Mouse (Mus musculus) lung, embryonic 16.5 days (tissue): ENCODE data around the gene Zbtb17. TPM values are rescaled to one million over a fixed set of nuclear protein-coding genes. Genes with fewer than 3 reads are reported as not detected.

Experiments
- ATAC-seq: fragments of 200-750 bp; cut with Nextera tagmentation; 2 replicates; pipeline ENCODE4 v1.8.0; 2017; ENCODE audit warnings: low read depth, mild to moderate bottlenecking, moderate library complexity
- H3K27ac ChIP-seq: fragments of 300-500 bp; sonication (generic); 2 replicates; pipeline ENCODE4 v1.5.1; 2014; ENCODE audit warnings: mild to moderate bottlenecking, control low read depth, low read length
- H3K27me3 ChIP-seq: fragments of 300-500 bp; sonication (generic); 2 replicates; pipeline ENCODE4 v1.6.1; 2014; ENCODE audit warnings: low read depth, low read length, mixed read lengths; ENCODE audit not compliant: control insufficient read depth, insufficient read depth
- H3K36me3 ChIP-seq: fragments of 300-500 bp; sonication (generic); 2 replicates; pipeline ENCODE4 v1.6.1; 2014; ENCODE audit warnings: low read length; ENCODE audit not compliant: control insufficient read depth, insufficient read depth
- H3K4me1 ChIP-seq: fragments of 300-500 bp; sonication (generic); replicated peaks from 2 replicates; pipeline ENCODE4 v1.6.1; 2014; ENCODE audit warnings: low read length, mixed read lengths; ENCODE audit not compliant: control insufficient read depth, insufficient read depth
- H3K4me2 ChIP-seq: fragments of 300-500 bp; sonication (generic); 2 replicates; pipeline ENCODE4 v1.6.1; 2014; ENCODE audit warnings: low read depth, low read length, control low read depth
- H3K4me3 ChIP-seq: fragments of 300-500 bp; sonication (generic); 2 replicates; pipeline ENCODE4 v1.5.1; 2014; ENCODE audit warnings: mild to moderate bottlenecking, low read length, control low read depth
- H3K9ac ChIP-seq: fragments of 300-500 bp; sonication (generic); 2 replicates; pipeline ENCODE4 v1.6.1; 2014; ENCODE audit warnings: low read length, control low read depth
- H3K9me3 ChIP-seq: fragments of 300-500 bp; sonication (generic); 2 replicates; pipeline ENCODE4 v1.6.1; 2016; ENCODE audit warnings: low read length; ENCODE audit not compliant: control insufficient read depth
- WGBS: fragments of 180-500 bp; shearing (Covaris S2); extraction: QIAGEN DNeasy Blood & Tissue Kit; methylation state at CpG from one replicate; pipeline ENCODE4 v1.1.7; 2014; 5-methylcytosine and 5-hydroxymethylcytosine counted together
- polyA plus RNA-seq: library from polyadenylated mRNA; unstranded; fragments of >200 nt; fragmentation: Nextera tagmentation; extraction: Ambion mirVana; gene quantifications from 2 replicates; pipeline ENCODE4 v1.2.1, GENCODE M21; 2015

Gene Zbtb17
- polyA plus RNA-seq, 1 experiment from 2014 or later: 30.6 TPM

DNA sequence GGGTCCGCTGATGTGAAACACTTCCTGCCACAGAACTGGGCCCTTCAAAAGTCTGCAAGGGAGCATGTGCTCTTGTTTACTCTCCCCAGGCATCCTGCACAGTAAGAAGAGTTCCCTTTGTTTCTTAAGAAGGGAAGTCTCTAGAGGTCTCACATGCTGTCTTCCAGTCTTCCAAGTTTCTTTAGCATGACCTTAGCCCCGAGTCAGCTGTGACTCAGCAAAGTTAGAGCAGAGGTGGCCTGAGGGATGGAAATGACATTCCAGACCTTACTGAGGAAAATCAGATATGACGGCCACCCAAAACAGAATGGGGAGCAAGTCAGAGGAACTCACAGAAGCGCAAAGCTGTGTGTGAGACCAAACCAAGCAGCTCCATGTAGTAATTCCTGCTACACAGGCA lies 56.2 kb downstream of the Zbtb17 start:
- H3K4me1 ChIP-seq: peaks cover 5% of the 10 kb centered on the region
- ATAC-seq: no peak
- H3K9me3 ChIP-seq: no peaks in the 10 kb centered on the region
- WGBS: 55% methylated on average over 4 of the region's 4 CpGs
- no peaks in the 10 kb centered on the region for H3K36me3 ChIP-seq
- H3K4me2 ChIP-seq: no peak overlapping the region
- no peak overlapping the region for H3K4me3 ChIP-seq
- no peaks in the 10 kb centered on the region for H3K27me3 ChIP-seq
- no peak overlapping the region; the same call in 1 of the 2 replicates for H3K27ac ChIP-seq
- no peak overlapping the region for H3K9ac ChIP-seq

DNA sequence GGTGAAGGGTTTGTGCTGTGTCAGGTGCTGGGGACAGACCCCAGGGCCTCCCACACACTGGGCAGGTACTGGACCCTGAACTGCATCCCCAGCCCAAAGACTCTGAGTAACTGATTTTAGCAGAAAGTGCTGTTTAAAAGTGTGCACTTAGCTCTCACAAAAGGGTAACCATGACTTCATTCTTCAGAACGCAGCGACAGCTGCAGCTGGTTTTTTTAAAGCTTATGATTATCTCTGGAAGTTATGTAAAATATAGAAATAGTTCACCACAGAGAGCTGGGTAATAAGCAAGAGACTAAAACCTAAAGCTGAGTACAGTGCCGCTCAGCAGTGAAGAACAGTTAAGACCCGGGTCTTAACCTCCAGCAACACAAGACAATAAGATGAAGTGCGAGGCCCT lies 56.6 kb downstream of the Zbtb17 start:
- H3K9ac ChIP-seq: no peak overlapping the region
- H3K27me3 ChIP-seq: no peaks in the 10 kb centered on the region
- H3K4me1 ChIP-seq: peaks cover 5% of the 10 kb centered on the region
- H3K4me2 ChIP-seq: no peak overlapping the region
- WGBS: 69% methylated on average over 5 of the region's 5 CpGs
- ATAC-seq: no peak
- no peak overlapping the region for H3K4me3 ChIP-seq
- no peak overlapping the region for H3K27ac ChIP-seq
- no peaks in the 10 kb centered on the region for H3K9me3 ChIP-seq
- H3K36me3 ChIP-seq: no peaks in the 10 kb centered on the region

DNA sequence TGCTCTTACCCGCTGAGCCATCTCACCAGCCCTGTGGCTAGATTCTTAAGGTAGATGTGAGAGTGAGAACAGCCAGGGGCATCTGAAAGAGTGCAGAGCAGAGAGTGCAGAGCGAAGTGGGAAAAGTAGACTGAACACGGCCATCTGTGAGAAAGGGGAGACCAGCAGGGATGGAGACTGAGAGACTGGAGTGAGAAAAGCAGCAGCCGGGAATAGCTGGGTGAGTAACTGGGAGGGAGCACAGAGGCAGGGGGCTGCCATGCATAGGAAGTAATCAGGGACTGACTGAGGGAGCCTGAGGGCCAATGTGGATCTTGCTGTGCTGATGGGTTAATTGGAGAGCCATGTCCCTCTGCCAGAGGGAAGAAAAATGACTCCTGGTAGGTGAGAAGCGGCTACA lies 58.3 kb downstream of the Zbtb17 start:
- Histone ChIP-seq H3K4me2 (no peak overlapping the region), H3K4me3 (no peak overlapping the region), H3K27me3 (no peaks in the 10 kb centered on the region), H3K36me3 (no peaks in the 10 kb centered on the region), H3K27ac (no peak overlapping the region), H3K4me1 (peaks cover 16% of the 10 kb centered on the region), H3K9me3 (no peaks in the 10 kb centered on the region), H3K9ac (no peak overlapping the region)
- ATAC-seq: no peak
- WGBS: 71% methylated on average over 5 of the region's 5 CpGs

DNA sequence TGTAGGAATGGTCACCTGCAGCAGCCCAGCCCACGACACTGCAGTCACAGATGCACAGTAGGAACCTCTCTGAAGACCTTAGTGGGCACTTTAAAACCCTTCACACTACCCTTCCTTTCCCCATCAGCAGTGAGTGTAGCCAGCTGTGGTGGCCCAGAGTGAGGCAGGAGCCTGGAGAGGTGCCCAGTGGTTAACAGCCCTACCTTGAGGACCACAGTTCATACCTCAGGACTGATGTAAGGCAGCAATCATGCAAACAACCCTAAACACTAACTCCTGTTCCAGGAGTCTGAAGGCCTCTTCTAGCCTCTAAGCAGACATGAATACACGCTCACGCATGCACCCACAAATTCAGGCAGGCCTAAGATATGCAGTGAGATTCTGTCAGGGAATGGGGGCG lies 60.0 kb downstream of the Zbtb17 start:
- ATAC-seq: no peak
- H3K36me3 ChIP-seq: no peaks in the 10 kb centered on the region
- H3K4me1 ChIP-seq: peaks cover 23% of the 10 kb centered on the region
- H3K9ac ChIP-seq: no peak overlapping the region
- no peaks in the 10 kb centered on the region for H3K27me3 ChIP-seq
- H3K4me2 ChIP-seq: no peak overlapping the region
- H3K9me3 ChIP-seq: no peaks in the 10 kb centered on the region
- H3K4me3 ChIP-seq: no peak overlapping the region
- 89% methylated on average over 4 of the region's 4 CpGs for WGBS
- H3K27ac ChIP-seq: no peak overlapping the region

DNA sequence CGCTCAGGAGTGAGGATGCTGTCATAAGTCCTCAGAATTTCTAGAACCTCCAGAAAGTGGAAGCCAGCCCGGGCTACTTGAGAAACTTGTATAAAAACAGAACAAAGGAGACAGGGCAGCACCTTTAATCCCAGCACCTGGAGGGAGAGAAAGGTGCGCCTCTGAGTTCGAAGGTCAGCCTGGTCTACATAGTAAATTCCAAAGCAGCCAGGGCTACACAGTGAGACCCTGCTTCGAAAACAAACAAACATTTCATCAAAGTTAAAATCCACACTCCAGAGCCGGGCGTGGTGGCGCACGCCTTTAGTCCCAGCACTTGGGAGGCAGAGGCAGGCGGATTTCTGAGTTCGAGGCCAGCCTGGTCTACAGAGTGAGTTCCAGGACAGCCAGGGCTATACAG lies 61.4 kb downstream of the Zbtb17 start:
- Histone ChIP-seq H3K4me1 (peaks cover 28% of the 10 kb centered on the region), H3K4me3 (no peak overlapping the region), H3K27me3 (no peaks in the 10 kb centered on the region), H3K9me3 (no peaks in the 10 kb centered on the region), H3K9ac (no peak overlapping the region), H3K4me2 (no peak overlapping the region), H3K27ac (peak overlapping the region; percentile 76; the same call in 1 of the 2 replicates), H3K36me3 (no peaks in the 10 kb centered on the region)
- 89% methylated on average over 11 of the region's 11 CpGs for WGBS
- no peak for ATAC-seq

DNA sequence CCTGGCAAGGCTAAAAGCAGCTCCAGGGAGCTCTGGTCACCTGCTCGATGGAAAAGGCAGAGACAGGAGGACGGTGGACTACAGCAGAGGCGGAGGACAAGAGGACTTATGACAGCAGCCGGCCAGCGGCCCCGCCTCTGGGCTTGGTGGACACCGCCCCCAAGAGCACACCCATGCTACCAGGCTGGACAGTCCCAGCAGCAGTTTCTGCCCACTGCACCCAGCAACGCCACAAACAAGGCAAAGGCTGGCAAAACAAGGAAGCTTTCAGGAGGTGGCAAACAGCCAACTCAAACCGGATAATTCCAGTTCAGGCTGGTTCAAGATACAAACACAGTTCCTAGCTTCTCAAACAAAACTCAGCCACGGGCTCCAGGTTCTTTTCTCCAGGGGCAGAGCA lies 61.9 kb downstream of the Zbtb17 start:
- Histone ChIP-seq H3K27me3 (no peaks in the 10 kb centered on the region), H3K9me3 (no peaks in the 10 kb centered on the region), H3K36me3 (no peaks in the 10 kb centered on the region), H3K9ac (peak overlapping the region; percentile 28; the same call in 1 of the 2 replicates), H3K27ac (peak overlapping the region; percentile 76), H3K4me3 (no peak overlapping the region), H3K4me2 (peak overlapping the region; percentile 35), H3K4me1 (peaks cover 26% of the 10 kb centered on the region)
- 29% methylated on average over 10 of the region's 10 CpGs for WGBS
- peak; percentile 83 for ATAC-seq

DNA sequence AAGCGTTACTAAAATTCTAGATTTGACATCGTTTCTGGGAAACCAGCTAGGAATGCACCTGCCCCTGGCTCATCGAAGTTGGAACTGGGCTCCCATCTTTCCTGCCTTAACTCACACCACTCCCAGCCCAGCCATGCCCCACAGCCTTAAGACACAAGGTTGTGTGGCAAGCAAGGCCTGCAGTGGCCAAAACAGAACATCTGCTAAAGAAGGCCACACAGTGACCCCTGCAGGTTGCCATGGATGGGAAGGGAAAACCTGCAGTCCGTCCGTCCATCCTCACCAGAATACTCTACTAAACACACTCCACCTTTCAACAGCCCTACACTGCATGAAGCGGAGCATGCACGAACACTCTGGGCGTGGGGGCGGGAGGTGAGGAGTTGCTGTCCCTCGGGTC lies 62.4 kb downstream of the Zbtb17 start:
- peak overlapping the region; percentile 76 for H3K27ac ChIP-seq
- 68% methylated on average over 10 of the region's 10 CpGs for WGBS
- no peak overlapping the region for H3K4me3 ChIP-seq
- H3K4me1 ChIP-seq: peaks cover 26% of the 10 kb centered on the region
- H3K27me3 ChIP-seq: no peaks in the 10 kb centered on the region
- H3K9ac ChIP-seq: peak overlapping the region; percentile 28; the same call in 1 of the 2 replicates
- ATAC-seq: peak; percentile 44
- H3K9me3 ChIP-seq: no peaks in the 10 kb centered on the region
- H3K36me3 ChIP-seq: no peaks in the 10 kb centered on the region
- peak overlapping the region; percentile 35 for H3K4me2 ChIP-seq

DNA sequence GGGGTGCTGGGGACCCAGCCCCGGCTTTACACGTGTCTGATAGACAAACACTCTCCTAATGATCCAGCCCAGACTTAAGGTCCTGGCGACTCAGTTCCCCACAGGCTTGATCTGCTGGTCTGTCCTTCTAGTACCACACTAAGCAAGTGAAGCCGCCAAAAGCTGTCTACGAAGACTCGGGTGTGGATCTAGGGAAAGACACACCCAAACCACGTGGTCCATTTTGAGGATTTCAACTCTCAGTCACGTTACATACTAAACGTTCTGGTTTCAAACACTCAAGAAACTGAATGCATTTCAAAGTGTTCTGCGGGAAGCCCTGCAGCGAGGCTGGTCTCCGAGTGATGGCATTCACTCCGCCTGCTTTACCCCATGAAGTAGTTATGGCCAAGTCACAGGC lies 66.0 kb downstream of the Zbtb17 start:
- H3K36me3 ChIP-seq: no peaks in the 10 kb centered on the region
- ATAC-seq: no peak
- no peak overlapping the region for H3K4me2 ChIP-seq
- WGBS: 69% methylated on average over 13 of the region's 13 CpGs
- H3K27me3 ChIP-seq: no peaks in the 10 kb centered on the region
- H3K4me3 ChIP-seq: no peak overlapping the region
- no peak overlapping the region for H3K9ac ChIP-seq
- no peaks in the 10 kb centered on the region for H3K9me3 ChIP-seq
- peaks cover 34% of the 10 kb centered on the region for H3K4me1 ChIP-seq
- H3K27ac ChIP-seq: no peak overlapping the region

DNA sequence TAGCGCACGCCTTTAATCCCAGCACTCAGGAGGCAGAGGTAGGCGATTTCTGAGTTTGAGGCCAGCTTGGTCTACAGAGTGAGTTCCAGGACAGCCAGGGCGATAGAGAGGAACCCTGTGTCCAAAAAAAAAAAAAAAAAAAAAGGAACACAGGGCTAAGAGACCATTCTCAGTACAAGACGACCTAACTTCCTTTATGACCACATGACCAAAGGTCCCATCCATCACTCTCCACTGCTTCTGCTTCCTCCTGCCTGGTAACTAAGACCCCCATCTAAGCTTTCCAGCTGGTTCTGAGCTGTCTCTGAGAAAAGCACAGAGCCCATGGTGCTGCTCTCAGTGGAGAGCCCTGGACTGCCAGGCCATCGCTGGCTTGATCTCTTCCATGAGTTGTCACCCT lies 67.7 kb downstream of the Zbtb17 start:
- no peak overlapping the region for H3K4me2 ChIP-seq
- H3K27me3 ChIP-seq: no peaks in the 10 kb centered on the region
- no peak for ATAC-seq
- peaks cover 11% of the 10 kb centered on the region for H3K36me3 ChIP-seq
- no peak overlapping the region for H3K27ac ChIP-seq
- H3K9me3 ChIP-seq: no peaks in the 10 kb centered on the region
- H3K9ac ChIP-seq: no peak overlapping the region
- H3K4me1 ChIP-seq: peaks cover 23% of the 10 kb centered on the region
- H3K4me3 ChIP-seq: no peak overlapping the region
- 74% methylated on average over 6 of the region's 6 CpGs for WGBS

DNA sequence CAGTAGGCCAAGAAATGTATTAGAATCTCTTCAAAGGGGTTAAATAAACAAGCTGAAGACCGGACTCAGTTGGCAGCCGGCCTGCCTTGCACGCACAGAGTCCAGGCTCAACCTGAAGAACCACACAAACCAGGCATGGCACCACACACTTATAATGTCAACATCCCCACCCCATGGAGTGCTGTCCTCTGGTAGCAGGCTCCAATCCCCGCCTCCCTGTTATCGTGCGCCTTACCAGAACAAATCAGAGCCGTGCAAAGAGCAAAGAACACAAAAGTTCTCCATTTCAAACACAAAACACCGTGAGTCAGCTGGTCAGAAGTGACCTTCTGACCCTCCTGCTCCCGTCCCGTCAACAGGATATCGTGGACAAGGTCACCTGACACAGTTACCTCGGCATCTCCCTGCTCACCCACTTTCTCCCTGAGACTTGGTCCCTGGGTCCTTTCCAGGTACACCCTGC lies 69.8 kb downstream of the Zbtb17 start:
- Histone ChIP-seq H3K4me1 (peaks cover 16% of the 10 kb centered on the region), H3K27me3 (no peaks in the 10 kb centered on the region), H3K9me3 (no peaks in the 10 kb centered on the region), H3K9ac (no peak overlapping the region), H3K4me3 (no peak overlapping the region), H3K36me3 (peaks cover 14% of the 10 kb centered on the region), H3K4me2 (no peak overlapping the region), H3K27ac (peak overlapping the region; percentile 68)
- WGBS: 18% methylated on average over 12 of the region's 12 CpGs
- ATAC-seq: peak; percentile 92
